Mouse (Mus musculus): ENCODE data around the gene Gba2. TPM values are rescaled to one million over a fixed set of nuclear protein-coding genes. Genes with fewer than 3 reads are reported as not detected.
"Not testable (repeated sequence)": the region's sequence is repeated elsewhere in the genome, so short reads cannot be mapped to it uniquely, and the experiment has no call there.

Gene Gba2
- polyA plus RNA-seq, 1 experiment: 7.6 TPM

GRCm38 (mm10) chr4:43558631-43559356, 19.9 kb downstream of the Gba2 start:
- Histone ChIP-seq H3K27ac (ENCODE audit: insufficient read depth, low read length) (peak overlapping the region; percentile 95), H3K4me1 (ENCODE audit: control insufficient read depth, insufficient read depth, low read length) (peaks cover 9% of the 10 kb centered on the region; the same call in 1 of the 2 replicates), H3K4me3 (ENCODE audit: insufficient read depth, low read length) (peak overlapping the region; percentile 28)
- no peak for TF ChIP-seq CTCF (IDR thresholded peaks at IDR 0.05; ENCODE audit: borderline replicate concordance, insufficient read depth, low read length)
- TF ChIP-seq POLR2A (IDR thresholded peaks at IDR 0.05; ENCODE audit: low read depth, low read length): peak; percentile 92

DNA sequence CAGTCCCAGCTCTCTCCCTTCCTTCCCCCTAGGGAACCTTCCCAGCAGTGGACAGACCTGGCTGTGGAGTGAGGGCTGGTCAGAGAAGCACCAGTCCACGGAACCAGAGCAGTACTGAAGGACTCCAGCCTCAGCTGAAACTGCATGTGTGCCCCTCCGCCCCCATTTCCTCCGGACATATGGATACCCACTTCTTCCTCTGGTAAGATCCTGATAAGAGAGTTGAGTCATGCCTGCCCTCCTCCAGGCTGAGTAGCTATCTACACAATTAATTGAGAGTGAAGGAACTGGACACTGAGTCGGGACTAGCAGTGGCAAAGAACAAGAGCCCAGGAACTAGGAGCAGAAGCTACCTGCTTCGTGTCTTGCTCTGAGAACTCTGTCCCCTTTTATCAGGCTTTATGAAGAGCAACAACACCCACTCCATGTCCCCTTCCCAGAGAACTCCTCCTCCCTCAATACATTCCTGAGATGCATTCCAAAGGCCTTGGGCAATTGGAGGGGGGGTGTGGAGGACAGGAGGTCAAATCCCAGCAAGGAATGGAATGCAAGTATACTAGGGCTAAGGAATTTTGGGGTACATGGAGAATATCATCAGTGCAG, 20.5 kb downstream of the Gba2 start:
- TF ChIP-seq CTCF (IDR thresholded peaks at IDR 0.05; ENCODE audit: borderline replicate concordance, insufficient read depth, low read length) (no peak), POLR2A (IDR thresholded peaks at IDR 0.05; ENCODE audit: low read depth, low read length) (peak; percentile 79)
- Histone ChIP-seq H3K4me3 (ENCODE audit: insufficient read depth, low read length) (peak overlapping the region; percentile 28), H3K4me1 (ENCODE audit: control insufficient read depth, insufficient read depth, low read length) (peaks cover 9% of the 10 kb centered on the region; the same call in 1 of the 2 replicates), H3K27ac (ENCODE audit: insufficient read depth, low read length) (peak overlapping the region; percentile 95)

GRCm38 (mm10) chr4:43555926-43556325, 22.7 kb downstream of the Gba2 start:
- TF ChIP-seq CTCF (IDR thresholded peaks at IDR 0.05; ENCODE audit: borderline replicate concordance, insufficient read depth, low read length) (no peak), POLR2A (IDR thresholded peaks at IDR 0.05; ENCODE audit: low read depth, low read length) (no peak)
- H3K4me1 ChIP-seq (ENCODE audit: control insufficient read depth, insufficient read depth, low read length): peaks cover 9% of the 10 kb centered on the region; the same call in 1 of the 2 replicates

GRCm38 (mm10) chr4:43553891-43554290, 24.8 kb downstream of the Gba2 start:
- H3K4me1 ChIP-seq (ENCODE audit: control insufficient read depth, insufficient read depth, low read length): peaks cover 6% of the 10 kb centered on the region; the same call in 1 of the 2 replicates
- TF ChIP-seq POLR2A (IDR thresholded peaks at IDR 0.05; ENCODE audit: low read depth, low read length) (no peak), CTCF (IDR thresholded peaks at IDR 0.05; ENCODE audit: borderline replicate concordance, insufficient read depth, low read length) (no peak)
- no peak overlapping the region for H3K27ac ChIP-seq (ENCODE audit: insufficient read depth, low read length)
- H3K4me3 ChIP-seq (ENCODE audit: insufficient read depth, low read length): no peak overlapping the region

More at GRCm38 (mm10) chr4:43555926-43556325, 22.7 kb downstream of the Gba2 start:
- Histone ChIP-seq H3K4me3 (ENCODE audit: insufficient read depth, low read length) (no peak overlapping the region), H3K27ac (ENCODE audit: insufficient read depth, low read length) (no peak overlapping the region)

DNA sequence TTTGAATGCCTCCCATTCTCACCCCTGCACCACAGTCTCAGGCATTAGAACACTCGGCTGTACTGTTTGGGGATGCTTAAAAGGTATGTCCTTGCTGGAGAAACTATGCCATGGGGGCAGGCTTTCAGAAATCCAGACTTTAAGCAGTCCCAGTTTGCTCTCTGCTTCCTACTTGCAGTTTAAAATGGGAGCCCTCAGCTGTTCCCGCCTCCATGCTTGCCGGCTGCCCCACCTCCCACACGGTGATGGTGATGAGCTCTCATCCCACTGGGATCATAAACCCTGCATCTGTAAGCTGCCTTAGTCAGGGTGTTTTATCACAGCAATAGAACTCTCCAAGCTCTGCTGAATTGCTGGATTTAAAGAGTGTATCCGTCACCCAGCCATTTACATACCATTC, 26.2 kb downstream of the Gba2 start:
- no peak overlapping the region for H3K4me3 ChIP-seq (ENCODE audit: insufficient read depth, low read length)
- H3K4me1 ChIP-seq (ENCODE audit: control insufficient read depth, insufficient read depth, low read length): peaks cover 5% of the 10 kb centered on the region; the same call in 1 of the 2 replicates
- no peak overlapping the region for H3K27ac ChIP-seq (ENCODE audit: insufficient read depth, low read length)
- TF ChIP-seq CTCF (IDR thresholded peaks at IDR 0.05; ENCODE audit: borderline replicate concordance, insufficient read depth, low read length): no peak
- no peak for TF ChIP-seq POLR2A (IDR thresholded peaks at IDR 0.05; ENCODE audit: low read depth, low read length)

- H3K27ac ChIP-seq (ENCODE audit: insufficient read depth, low read length); H3K4me1 ChIP-seq (ENCODE audit: control insufficient read depth, insufficient read depth, low read length); H3K4me3 ChIP-seq (ENCODE audit: insufficient read depth, low read length): not testable (repeated sequence)
Measured at GRCm38 (mm10) chr4:43551854-43552253, 26.8 kb downstream of the Gba2 start.

DNA sequence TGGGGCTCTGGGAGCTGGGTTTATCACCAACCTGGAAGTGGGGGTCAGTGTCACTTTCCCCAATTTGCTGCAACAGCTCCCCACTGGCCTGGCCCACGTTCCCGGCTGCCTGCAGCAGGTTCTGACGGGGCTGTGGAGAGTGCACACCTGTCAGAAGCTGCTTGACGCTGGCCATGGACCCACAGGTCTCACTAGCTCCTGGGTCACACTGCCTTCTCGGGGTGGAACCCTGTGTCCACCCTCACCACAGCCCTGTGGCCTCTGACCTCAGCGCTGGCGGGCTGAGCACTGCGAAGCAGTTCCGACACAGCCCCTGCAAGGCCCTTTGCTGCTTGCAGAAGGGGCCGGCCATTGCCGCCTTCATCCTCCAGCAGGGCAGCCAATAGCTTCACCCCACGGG, 29.6 kb downstream of the Gba2 start:
- Histone ChIP-seq H3K4me3 (ENCODE audit: insufficient read depth, low read length) (no peak overlapping the region), H3K4me1 (ENCODE audit: control insufficient read depth, insufficient read depth, low read length) (no peaks in the 10 kb centered on the region), H3K27ac (ENCODE audit: insufficient read depth, low read length) (no peak overlapping the region)
- no peak for TF ChIP-seq CTCF (IDR thresholded peaks at IDR 0.05; ENCODE audit: borderline replicate concordance, insufficient read depth, low read length)
- TF ChIP-seq POLR2A (IDR thresholded peaks at IDR 0.05; ENCODE audit: low read depth, low read length): no peak

DNA sequence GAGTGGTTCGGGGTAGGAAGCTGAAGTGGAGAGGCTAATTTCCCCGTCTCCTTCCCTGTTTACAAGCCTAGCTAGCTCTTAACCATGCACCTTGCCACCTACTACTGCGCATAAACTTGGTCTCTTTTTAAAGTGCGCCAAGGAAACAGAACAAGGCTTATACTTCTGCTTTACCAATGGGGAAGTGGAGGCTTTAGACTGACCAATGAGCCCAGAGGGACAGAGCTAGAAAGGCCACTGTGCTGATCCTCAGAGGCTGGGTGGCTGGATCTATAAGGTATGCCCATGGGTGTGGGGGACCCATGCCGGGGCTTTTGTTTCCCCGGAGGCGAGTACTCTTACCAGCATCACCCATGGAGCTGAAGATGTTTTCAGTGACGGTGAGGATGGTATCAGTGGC, 31.5 kb downstream of the Gba2 start:
- Histone ChIP-seq H3K4me1 (ENCODE audit: control insufficient read depth, insufficient read depth, low read length) (no peaks in the 10 kb centered on the region), H3K4me3 (ENCODE audit: insufficient read depth, low read length) (no peak overlapping the region), H3K27ac (ENCODE audit: insufficient read depth, low read length) (no peak overlapping the region)
- TF ChIP-seq POLR2A (IDR thresholded peaks at IDR 0.05; ENCODE audit: low read depth, low read length): no peak

GRCm38 (mm10) chr4:43546375-43547047, 32.2 kb downstream of the Gba2 start:
- no peak overlapping the region for H3K27ac ChIP-seq (ENCODE audit: insufficient read depth, low read length)
- TF ChIP-seq POLR2A (IDR thresholded peaks at IDR 0.05; ENCODE audit: low read depth, low read length): no peak
- no peak for TF ChIP-seq CTCF (IDR thresholded peaks at IDR 0.05; ENCODE audit: borderline replicate concordance, insufficient read depth, low read length)
- H3K4me1 ChIP-seq (ENCODE audit: control insufficient read depth, insufficient read depth, low read length): no peaks in the 10 kb centered on the region
- H3K4me3 ChIP-seq (ENCODE audit: insufficient read depth, low read length): no peak overlapping the region

DNA sequence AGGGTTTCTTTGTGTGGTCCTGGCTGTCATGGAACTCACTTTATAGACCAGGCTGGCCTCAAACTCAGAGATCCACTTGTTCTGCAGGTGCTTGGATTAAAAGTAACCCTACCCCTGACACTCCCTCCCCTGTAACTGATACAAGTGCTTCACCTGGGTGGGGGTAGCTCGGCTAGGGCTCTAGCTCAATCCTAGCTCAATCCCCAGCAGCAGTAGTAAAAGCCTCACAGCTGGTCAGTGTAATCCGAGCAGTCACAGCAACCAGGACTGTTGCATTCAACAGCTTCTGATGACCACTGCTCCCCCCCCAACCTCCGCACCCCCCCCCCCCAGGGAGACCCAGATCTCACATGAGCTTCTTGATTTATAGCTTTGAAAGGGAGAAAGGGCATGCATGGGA, 36.6 kb downstream of the Gba2 start:
- Histone ChIP-seq H3K4me3 (ENCODE audit: insufficient read depth, low read length) (no peak overlapping the region), H3K27ac (ENCODE audit: insufficient read depth, low read length) (no peak overlapping the region), H3K4me1 (ENCODE audit: control insufficient read depth, insufficient read depth, low read length) (no peaks in the 10 kb centered on the region)
- TF ChIP-seq CTCF (IDR thresholded peaks at IDR 0.05; ENCODE audit: borderline replicate concordance, insufficient read depth, low read length): no peak
- no peak for TF ChIP-seq POLR2A (IDR thresholded peaks at IDR 0.05; ENCODE audit: low read depth, low read length)
